Mouse (Mus musculus) lung, adult 10 weeks (tissue): ENCODE data around the gene AU022252. TPM values are rescaled to one million over a fixed set of nuclear protein-coding genes. Genes with fewer than 3 reads are reported as not detected.

Source experiments
- polyA plus RNA-seq: library from polyadenylated mRNA; stranded (reverse); fragments of 350-450 nt; fragmentation: Illumina TruSeq; extraction: RNeasy Lipid Tissue Mini Kit (QIAGEN cat#74804); gene quantifications from one replicate; pipeline ENCODE4 v1.2.3, GENCODE M21; 2014; ENCODE audit warnings: low read depth, low replicate concordance; ENCODE audit not compliant: insufficient read depth

The AU022252 gene
- polyA plus RNA-seq = 8.3 TPM

DNA sequence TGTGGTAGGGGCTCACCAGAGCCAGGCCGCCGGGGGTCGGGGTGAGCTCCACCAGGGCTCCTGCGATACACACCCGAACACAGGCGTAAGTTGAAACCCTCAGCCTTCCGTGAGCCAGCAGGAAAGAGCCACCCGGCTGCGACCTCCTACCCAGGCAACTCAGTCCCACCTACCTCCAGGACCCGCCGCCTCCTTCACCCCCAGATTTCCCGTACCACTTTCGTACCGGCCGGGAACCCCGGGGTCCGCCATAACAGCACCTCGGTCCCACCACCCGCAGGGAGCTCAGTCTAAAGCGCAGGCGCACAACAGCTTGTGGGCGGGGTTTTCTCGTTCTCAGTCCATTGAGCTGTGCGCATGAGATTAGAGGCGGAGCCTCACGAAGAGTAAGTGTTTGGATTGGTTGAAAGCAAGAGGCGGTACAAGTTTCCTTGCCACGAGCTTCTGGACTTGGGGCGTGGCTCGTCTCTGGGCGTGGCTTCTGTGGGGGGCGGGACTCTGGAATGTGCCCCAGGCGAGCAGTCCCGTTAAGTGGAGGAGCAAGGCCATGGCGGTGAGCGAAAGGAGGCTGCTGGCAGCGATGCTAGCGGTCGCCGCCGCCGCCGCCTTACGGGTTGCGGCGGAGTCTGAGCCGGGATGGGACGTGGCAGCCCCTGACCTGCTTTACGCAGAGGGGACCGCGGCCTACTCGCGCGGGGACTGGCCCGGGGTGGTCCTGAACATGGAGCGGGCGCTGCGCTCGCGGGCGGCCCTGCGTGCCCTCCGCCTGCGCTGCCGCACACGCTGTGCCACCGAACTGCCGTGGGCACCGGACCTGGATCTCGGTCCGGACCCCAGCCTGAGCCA lies at the start of gene AU022252, which contains the start of gene P3h1:
Gene AU022252, minus strand, starts transcription at position 303 of the 846 bp plus-strand sequence.
Gene P3h1, plus strand, starts transcription at position 506 of the 846 bp plus-strand sequence.

DNA sequence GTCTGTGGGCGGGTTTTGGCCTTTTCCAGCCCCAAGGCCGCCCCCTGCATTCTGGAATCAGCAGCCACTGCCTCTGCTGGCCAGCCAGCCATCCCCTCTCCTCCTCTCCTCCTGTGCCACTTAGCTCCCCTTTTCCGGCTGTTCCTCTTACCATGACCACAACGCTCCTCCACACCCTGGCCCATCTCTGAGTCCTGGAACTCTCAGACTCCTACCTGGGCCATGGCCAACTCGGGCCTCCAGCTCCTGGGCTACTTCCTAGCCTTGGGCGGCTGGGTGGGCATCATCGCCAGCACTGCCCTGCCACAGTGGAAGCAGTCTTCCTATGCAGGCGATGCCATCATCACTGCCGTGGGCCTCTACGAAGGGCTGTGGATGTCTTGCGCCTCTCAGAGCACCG lies 22.8 kb upstream of the AU022252 start, which contains the start of gene Cldn19:
Gene Cldn19, plus strand, starts transcription at position 64 of the 400 bp plus-strand sequence.

GRCm38 (mm10) chr4:119218169-119218568 lies 14.3 kb downstream of the AU022252 start, which contains the start of gene Tmem269:
TSS of gene Tmem269 (minus strand) at chr4:119218217.

GRCm38 (mm10) chr4:119194909-119195581 lies 37.5 kb downstream of the AU022252 start, which contains the start of gene Svbp:
TSS of gene Svbp (plus strand) at chr4:119195306.

GRCm38 (mm10) chr4:119189864-119190263 lies 42.6 kb downstream of the AU022252 start, which contains the start of gene Ermap:
TSS of gene Ermap (minus strand) at chr4:119190011.

DNA sequence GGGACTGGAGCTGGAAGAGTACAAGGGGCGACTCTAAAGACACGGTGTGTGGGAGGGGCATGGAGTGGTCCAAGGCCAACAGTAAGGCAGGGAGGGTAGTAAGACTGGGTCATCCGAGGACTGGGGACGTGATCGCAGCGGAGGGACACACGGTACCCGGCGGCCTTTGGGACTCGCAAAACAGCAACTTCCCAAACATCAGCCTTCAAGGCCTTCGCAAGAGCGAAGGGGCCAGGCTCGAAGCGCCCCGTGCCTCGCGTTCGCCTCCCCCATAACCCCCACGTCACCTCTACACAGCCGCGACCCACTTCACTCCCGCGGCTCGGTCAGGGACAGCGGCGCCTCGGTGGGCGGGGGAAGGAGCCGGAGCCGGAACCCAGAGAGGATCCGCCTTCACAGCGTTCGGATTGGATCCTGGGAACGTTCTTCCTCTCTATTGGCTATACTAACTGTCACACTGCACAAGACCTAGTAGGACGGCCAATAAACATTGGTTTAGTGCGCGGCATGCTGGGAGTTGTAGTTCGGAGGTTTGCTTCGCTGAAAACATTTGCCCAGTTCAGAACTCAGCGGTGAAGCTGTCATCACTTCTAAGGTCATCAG lies 58.6 kb downstream of the AU022252 start, which contains the start of gene Zfp691:
Gene Zfp691, minus strand, starts transcription at position 345 of the 603 bp plus-strand sequence.

Other genes starting within 250 kb of the AU022252 start
- gene Slc2a1, start 124.0 kb downstream of the AU022252 start, polyA plus RNA-seq = 14.4 TPM
- gene Zfp691, start 58.5 kb downstream of the AU022252 start, polyA plus RNA-seq = 3.8 TPM
- gene Ermap, start 42.7 kb downstream of the AU022252 start, polyA plus RNA-seq = 0.07 TPM
- gene Svbp, start 37.4 kb downstream of the AU022252 start, polyA plus RNA-seq = 55.4 TPM
- 0.32 TPM for gene Tmem269, start 14.5 kb downstream of the AU022252 start, polyA plus RNA-seq
- 10.2 TPM for gene P3h1, start 203 bp upstream of the AU022252 start, polyA plus RNA-seq
- gene Cldn19, start 22.7 kb upstream of the AU022252 start, polyA plus RNA-seq = 0.19 TPM
- gene Ybx1, start 61.9 kb upstream of the AU022252 start, polyA plus RNA-seq = 519 TPM
- gene Ppih, start 87.8 kb upstream of the AU022252 start, polyA plus RNA-seq = 27.0 TPM
- 6.5 TPM for gene Ccdc30, start 182.8 kb upstream of the AU022252 start, polyA plus RNA-seq
- gene Ppcs, start 189.7 kb upstream of the AU022252 start, polyA plus RNA-seq = 13.9 TPM
- gene Zmynd12, start 190.1 kb upstream of the AU022252 start, polyA plus RNA-seq = 3.1 TPM